Mouse (Mus musculus) cerebral cortex, adult 2 months (tissue): Measurements from ENCODE around the gene 1810062G17Rik.

Experiments
- WGBS: fragments of 180-500 bp; shearing (Covaris S2); methylation state at CpG from one replicate; pipeline ENCODE4 v1.1.7; 2018; 5-methylcytosine and 5-hydroxymethylcytosine counted together

The 1810062G17Rik gene

GRCm38 (mm10) chr3:36505306-36505705, 29.6 kb downstream of the 1810062G17Rik start:
- 75% methylated on average over 8 of the region's 8 CpGs for WGBS

GRCm38 (mm10) chr3:36505809-36506735, 30.3 kb downstream of the 1810062G17Rik start:
- WGBS: 59% methylated on average over 10 of the region's 10 CpGs

GRCm38 (mm10) chr3:36511491-36511890, 35.8 kb downstream of the 1810062G17Rik start:
- 76% methylated on average over 6 of the region's 6 CpGs for WGBS

GRCm38 (mm10) chr3:36516196-36516595, 40.5 kb downstream of the 1810062G17Rik start:
- WGBS: 51% methylated on average over 9 of the region's 9 CpGs

- WGBS: 1% methylated on average over 51 of the region's 51 CpGs
Measured at GRCm38 (mm10) chr3:36521073-36522060, 45.6 kb downstream of the 1810062G17Rik start, which contains the start of gene Gm11549. Gm11549 (minus strand) TSS chr3:36521813.

- 37% methylated on average over 4 of the region's 4 CpGs for WGBS
Measured at GRCm38 (mm10) chr3:36522137-36522536, 46.4 kb downstream of the 1810062G17Rik start.

- WGBS: 42% methylated on average over 3 of the region's 3 CpGs
Measured at GRCm38 (mm10) chr3:36524466-36524865, 48.7 kb downstream of the 1810062G17Rik start.

- 44% methylated on average over 6 of the region's 6 CpGs for WGBS
Measured at GRCm38 (mm10) chr3:36530345-36530744, 54.6 kb downstream of the 1810062G17Rik start.

- WGBS: 41% methylated on average over 5 of the region's 5 CpGs
Measured at GRCm38 (mm10) chr3:36530781-36531180, 55.0 kb downstream of the 1810062G17Rik start.

- 33% methylated on average over 2 of the region's 2 CpGs for WGBS
Measured at GRCm38 (mm10) chr3:36531242-36531641, 55.5 kb downstream of the 1810062G17Rik start.
